Mouse (Mus musculus) embryonic fibroblast, embryonic 13.5 days (primary cell): ENCODE measurements around the gene Ndufb4.

Experiments
- CTCF ChIP-seq: IDR thresholded peaks from 2 replicates; pipeline ENCODE4 v1.5.1; 2011; ENCODE audit warnings: mild to moderate bottlenecking, control low read depth, low read length, moderate library complexity, borderline replicate concordance; ENCODE audit not compliant: insufficient read depth
- POLR2A ChIP-seq: IDR thresholded peaks from 2 replicates; pipeline ENCODE4 v1.6.1; 2011; ENCODE audit warnings: low read depth, mild to moderate bottlenecking, control low read depth, low read length, moderate library complexity

- TF ChIP-seq POLR2A (no peak), CTCF (no peak)
Observed at GRCm38 (mm10) chr16:37689934-37690333, 35.7 kb upstream of the Ndufb4 start.
